Mouse (Mus musculus) layer of hippocampus, postnatal 10 days (tissue): ENCODE measurements around the gene Batf2. TPM values are rescaled to one million over a fixed set of nuclear protein-coding genes. Genes with fewer than 3 reads are reported as not detected.

Source experiments
- DNase-seq, 2 experiments: peaks; one replicate each; pipeline ENCODE4 v3.0.0; 2021; ENCODE audit warnings: low spot score in 2 of 2
- long read RNA-seq: library from polyadenylated mRNA; stranded (forward); transcript quantifications from one replicate; pipeline ENCODE4 v2.0.0, GENCODE M21; 2023
- total RNA-seq, 2 experiments: library from RNA; stranded (reverse); gene quantifications; 2 replicates each; pipeline ENCODE4 v1.2.3; 2021

Batf2 gene
- total RNA-seq, result under 1 TPM in 1 of 2 experiments, not detected in 1; 0.59 TPM
- long read RNA-seq, result 0 reads

GRCm38 (mm10) chr19:6140678-6141393, at the start of gene Batf2:
Gene Batf2 (plus strand): TSS chr19:6140983.
- DNase-seq, result peak; percentile 94 to 95

- no peak for DNase-seq
Observed at GRCm38 (mm10) chr19:6094119-6094518, 46.7 kb upstream of the Batf2 start, which contains the start of gene AC131692.1. Gene AC131692.1 (plus strand): TSS chr19:6094419.

GRCm38 (mm10) chr19:6097847-6098246, 42.9 kb upstream of the Batf2 start:
- no peak for DNase-seq

GRCm38 (mm10) chr19:6101186-6101585, 39.6 kb upstream of the Batf2 start:
- DNase-seq, result no peak

- no peak for DNase-seq
Observed at GRCm38 (mm10) chr19:6102169-6102853, 38.5 kb upstream of the Batf2 start.

- no peak for DNase-seq
Observed at GRCm38 (mm10) chr19:6104476-6104875, 36.3 kb upstream of the Batf2 start.

- no peak for DNase-seq
Observed at GRCm38 (mm10) chr19:6105586-6105985, 35.2 kb upstream of the Batf2 start, which contains the start of gene Naaladl1. Gene Naaladl1 (plus strand): TSS chr19:6105782.

GRCm38 (mm10) chr19:6113116-6113515, 27.7 kb upstream of the Batf2 start:
- no peak for DNase-seq

GRCm38 (mm10) chr19:6116113-6116850, 24.5 kb upstream of the Batf2 start:
- DNase-seq, result no peak

- no peak for DNase-seq
Observed at GRCm38 (mm10) chr19:6117346-6117985, 23.3 kb upstream of the Batf2 start.

GRCm38 (mm10) chr19:6117986-6118676, 22.7 kb upstream of the Batf2 start, which contains the start of gene Sac3d1:
Gene Sac3d1 (minus strand): TSS chr19:6118650.
- peak; percentile 83 to 89 for DNase-seq

- DNase-seq, result no peak
Observed at GRCm38 (mm10) chr19:6118677-6119185, 22.1 kb upstream of the Batf2 start.

GRCm38 (mm10) chr19:6121761-6122160, 19.0 kb upstream of the Batf2 start:
- no peak for DNase-seq

- DNase-seq, result no peak
Observed at GRCm38 (mm10) chr19:6123330-6123729, 17.5 kb upstream of the Batf2 start.

- no peak for DNase-seq
Observed at GRCm38 (mm10) chr19:6124898-6125297, 15.9 kb upstream of the Batf2 start.

- DNase-seq, result peak in 1 of 2 experiments; percentile 44
Observed at GRCm38 (mm10) chr19:6126289-6126688, 14.5 kb upstream of the Batf2 start.

- DNase-seq, result no peak
Observed at GRCm38 (mm10) chr19:6126789-6127580, 13.8 kb upstream of the Batf2 start.

- peak; percentile 92 to 93 for DNase-seq
Observed at GRCm38 (mm10) chr19:6127760-6128341, 12.9 kb upstream of the Batf2 start, which contains the start of gene Snx15. Gene Snx15 (minus strand): TSS chr19:6128304.
